Mouse (Mus musculus) heart, embryonic 14.5 days (tissue): ENCODE data around the gene Scaf8. TPM values are rescaled to one million over a fixed set of nuclear protein-coding genes. Genes with fewer than 3 reads are reported as not detected.
A peak's percentile ranks its signal among the peaks of the same experiment; 100 is the strongest.

Experiments used
- ATAC-seq: fragments of 200-750 bp; cut with Nextera tagmentation; 2 replicates; pipeline ENCODE4 v1.8.0; 2017; ENCODE audit warnings: low read depth, moderate TSS enrichment; ENCODE audit not compliant: insufficient number of reproducible peaks, insufficient read depth, low FRiP score
- H3K27ac ChIP-seq, 2 experiments: fragments of 200-500 bp in 1 of 2; fragments of 300-500 bp in 1 of 2; sonication (generic) in 1 of 2; replicated peaks in 1 of 2; 2 replicates each; pipeline ENCODE4 v1.5.1; 2012 to 2014; ENCODE audit warnings: low read depth in 2 of 2, low read length in 2 of 2, control low read depth in 1 of 2, mild to moderate bottlenecking in 1 of 2, mixed read lengths in 1 of 2; ENCODE audit not compliant: control insufficient read depth in 1 of 2, insufficient read depth in 1 of 2
- H3K27me3 ChIP-seq: fragments of 300-500 bp; sonication (generic); 2 replicates; pipeline ENCODE4 v1.6.1; 2014; ENCODE audit warnings: mild to moderate bottlenecking, low read length, control low read depth; ENCODE audit not compliant: control insufficient read depth, insufficient read depth
- H3K36me3 ChIP-seq: fragments of 300-500 bp; sonication (generic); 2 replicates; pipeline ENCODE4 v1.6.1; 2014; ENCODE audit warnings: mild to moderate bottlenecking, control low read depth, low read length, mixed read lengths; ENCODE audit not compliant: control insufficient read depth, insufficient read depth
- H3K4me1 ChIP-seq, 2 experiments: fragments of 200-500 bp in 1 of 2; fragments of 300-500 bp in 1 of 2; sonication (generic) in 1 of 2; 2 replicates each; pipeline ENCODE4 v1.6.1; 2012 to 2014; ENCODE audit warnings: low read length in 2 of 2, control low read depth in 1 of 2, mixed read lengths in 1 of 2; ENCODE audit not compliant: control insufficient read depth in 2 of 2, insufficient read depth in 2 of 2
- H3K4me2 ChIP-seq: fragments of 300-500 bp; sonication (generic); 2 replicates; pipeline ENCODE4 v1.6.1; 2014; ENCODE audit warnings: mild to moderate bottlenecking, low read length
- H3K4me3 ChIP-seq, 2 experiments: fragments of 200-500 bp in 1 of 2; fragments of 300-500 bp in 1 of 2; sonication (generic) in 1 of 2; 2 replicates each; pipeline ENCODE4 v1.5.1; 2012 to 2014; ENCODE audit warnings: low read length in 2 of 2, mild to moderate bottlenecking in 2 of 2, control low read depth in 1 of 2, low read depth in 1 of 2, moderate library complexity in 1 of 2; ENCODE audit not compliant: control insufficient read depth in 1 of 2, insufficient read depth in 1 of 2
- H3K9ac ChIP-seq: fragments of 300-500 bp; sonication (generic); 2 replicates; pipeline ENCODE4 v1.6.1; 2014; ENCODE audit warnings: mild to moderate bottlenecking, low read length
- H3K9me3 ChIP-seq: fragments of 300-500 bp; sonication (generic); 2 replicates; pipeline ENCODE4 v1.6.1; 2016; ENCODE audit warnings: low read length, control low read depth; ENCODE audit not compliant: control insufficient read depth
- WGBS: fragments of 180-500 bp; shearing (Covaris S2); extraction: QIAGEN DNeasy Blood & Tissue Kit; methylation state at CpG from one replicate; pipeline ENCODE4 v1.1.7; 2014; 5-methylcytosine and 5-hydroxymethylcytosine counted together
- polyA plus RNA-seq: library from polyadenylated mRNA; unstranded; fragments of >200 nt; fragmentation: Nextera tagmentation; extraction: Ambion mirVana; gene quantifications from 2 replicates; pipeline ENCODE4 v1.2.1, GENCODE M21; 2014

Scaf8 gene
- polyA plus RNA-seq, 1 experiment from 2014 or later: 16.8 TPM

- no peak overlapping the region for H3K4me2 ChIP-seq
- WGBS: 83% methylated on average over 1 of the region's 1 CpGs
- no peak for ATAC-seq
- no peak overlapping the region for H3K4me3 ChIP-seq
- H3K9ac ChIP-seq: no peak overlapping the region
- peaks cover 28% of the 10 kb centered on the region for H3K36me3 ChIP-seq
- H3K9me3 ChIP-seq: no peaks in the 10 kb centered on the region
- no peaks in the 10 kb centered on the region for H3K27me3 ChIP-seq
- H3K4me1 ChIP-seq: peaks cover 4 to 13% of the 10 kb centered on the region in 2 experiments
- H3K27ac ChIP-seq: no peak overlapping the region
These were observed 13.9 kb downstream of the Scaf8 start for GRCm38 (mm10) chr17:3128716-3129115.

DNA sequence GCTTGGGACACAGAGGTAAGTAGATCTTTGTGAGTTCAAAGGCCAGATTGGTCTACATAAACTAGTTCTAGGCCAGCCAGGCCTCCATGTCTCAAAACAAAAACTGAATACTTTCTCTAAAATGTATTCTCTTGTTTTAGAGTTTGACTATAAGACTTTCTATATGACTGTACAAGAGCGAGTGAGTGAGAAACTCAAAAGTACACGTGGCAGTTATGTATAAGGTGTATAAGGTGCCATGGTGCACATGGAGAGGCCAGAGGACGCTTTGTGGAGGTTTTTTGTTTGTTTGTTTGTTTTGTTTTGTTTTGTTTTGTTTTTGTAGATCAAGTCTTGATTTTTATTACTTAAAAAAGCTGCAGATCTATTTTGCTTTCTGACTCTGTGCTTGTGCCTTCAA, 15.0 kb downstream of the Scaf8 start:
- peaks cover 4 to 13% of the 10 kb centered on the region in 2 experiments for H3K4me1 ChIP-seq
- no peak overlapping the region for H3K4me3 ChIP-seq
- ATAC-seq: no peak
- H3K9me3 ChIP-seq: no peaks in the 10 kb centered on the region
- H3K27me3 ChIP-seq: no peaks in the 10 kb centered on the region
- no peak overlapping the region for H3K4me2 ChIP-seq
- H3K36me3 ChIP-seq: peaks cover 30% of the 10 kb centered on the region
- H3K27ac ChIP-seq: no peak overlapping the region
- H3K9ac ChIP-seq: no peak overlapping the region
- 89% methylated on average over 3 of the region's 3 CpGs for WGBS

GRCm38 (mm10) chr17:3135346-3135745, 20.6 kb downstream of the Scaf8 start:
- Histone ChIP-seq H3K27ac (no peak overlapping the region), H3K36me3 (peaks cover 20% of the 10 kb centered on the region), H3K4me1 (peaks cover 9 to 42% of the 10 kb centered on the region in 2 experiments), H3K9me3 (no peaks in the 10 kb centered on the region), H3K27me3 (no peaks in the 10 kb centered on the region), H3K4me2 (no peak overlapping the region), H3K9ac (no peak overlapping the region), H3K4me3 (no peak overlapping the region)
- ATAC-seq: no peak

GRCm38 (mm10) chr17:3136127-3136526, 21.4 kb downstream of the Scaf8 start:
- WGBS: 75% methylated on average over 7 of the region's 7 CpGs

GRCm38 (mm10) chr17:3138387-3138786, 23.6 kb downstream of the Scaf8 start:
- H3K36me3 ChIP-seq: 0 out of 2 replicates have a peak, but pooled peaks cover 6% of the 10 kb centered on the region
- H3K4me3 ChIP-seq: no peak overlapping the region
- no peak overlapping the region for H3K9ac ChIP-seq
- ATAC-seq: peak; percentile 71; the same call in 1 of the 2 replicates
- H3K9me3 ChIP-seq: no peaks in the 10 kb centered on the region
- H3K4me1 ChIP-seq: peaks cover 9 to 56% of the 10 kb centered on the region in 2 experiments
- 2% methylated on average over 3 of the region's 3 CpGs for WGBS
- no peaks in the 10 kb centered on the region for H3K27me3 ChIP-seq
- H3K4me2 ChIP-seq: peak overlapping the region; percentile 30
- H3K27ac ChIP-seq: peak overlapping the region; percentile 35 to 57; a peak in 3 of 4 replicates

More at GRCm38 (mm10) chr17:3136127-3136526, 21.4 kb downstream of the Scaf8 start:
- H3K4me3 ChIP-seq: no peak overlapping the region
- no peak overlapping the region for H3K4me2 ChIP-seq
- no peak overlapping the region for H3K9ac ChIP-seq
- no peak overlapping the region for H3K27ac ChIP-seq
- H3K9me3 ChIP-seq: no peaks in the 10 kb centered on the region
- no peak for ATAC-seq
- no peaks in the 10 kb centered on the region for H3K27me3 ChIP-seq
- H3K36me3 ChIP-seq: peaks cover 17% of the 10 kb centered on the region; the same call in 1 of the 2 replicates
- peaks cover 9 to 47% of the 10 kb centered on the region in 2 experiments for H3K4me1 ChIP-seq

DNA sequence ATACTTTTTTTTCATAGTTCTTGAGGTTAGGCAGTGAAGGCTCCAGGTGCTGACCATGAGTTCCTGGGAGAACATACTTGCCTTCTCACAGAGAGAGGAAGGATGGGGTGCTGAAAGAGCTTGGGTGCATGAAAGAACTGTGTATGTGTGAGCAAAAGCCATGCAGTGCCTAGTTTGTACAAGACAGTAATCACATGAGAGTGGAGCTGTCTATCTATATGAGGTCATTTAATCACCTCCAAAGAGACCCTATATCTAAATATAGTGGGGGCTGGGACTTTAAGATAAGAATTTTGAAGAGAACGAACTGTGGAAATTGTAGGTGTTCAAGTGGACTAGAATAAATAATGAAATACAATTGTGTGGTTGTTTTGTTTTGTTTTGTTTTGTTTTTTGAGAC, 25.3 kb downstream of the Scaf8 start:
- no peaks in the 10 kb centered on the region for H3K27me3 ChIP-seq
- ATAC-seq: no peak
- H3K9me3 ChIP-seq: no peaks in the 10 kb centered on the region
- peaks cover 5% of the 10 kb centered on the region; the same call in 1 of the 2 replicates for H3K36me3 ChIP-seq
- peaks cover 11 to 62% of the 10 kb centered on the region in 2 experiments for H3K4me1 ChIP-seq
- H3K27ac ChIP-seq: no peak overlapping the region
- H3K9ac ChIP-seq: no peak overlapping the region
- WGBS: 11% methylated on average over 1 of the region's 1 CpGs
- no peak overlapping the region for H3K4me3 ChIP-seq
- H3K4me2 ChIP-seq: no peak overlapping the region

- Histone ChIP-seq H3K4me1 (peaks cover 2 to 21% of the 10 kb centered on the region in 2 experiments; a peak in 3 of 4 replicates), H3K36me3 (peaks cover 38% of the 10 kb centered on the region), H3K9me3 (no peaks in the 10 kb centered on the region), H3K27ac (no peak overlapping the region), H3K4me3 (no peak overlapping the region), H3K4me2 (no peak overlapping the region), H3K9ac (no peak overlapping the region), H3K27me3 (no peaks in the 10 kb centered on the region)
- WGBS: 90% methylated on average over 1 of the region's 1 CpGs
- ATAC-seq: no peak
These were observed 34.1 kb downstream of the Scaf8 start for GRCm38 (mm10) chr17:3148853-3149252.

- 5% methylated on average over 1 of the region's 1 CpGs for WGBS
These were observed 34.8 kb downstream of the Scaf8 start for GRCm38 (mm10) chr17:3149541-3149940.

More at GRCm38 (mm10) chr17:3149541-3149940, 34.8 kb downstream of the Scaf8 start:
- no peak for ATAC-seq
- Histone ChIP-seq H3K36me3 (peaks cover 45% of the 10 kb centered on the region), H3K4me2 (no peak overlapping the region), H3K4me1 (peaks cover under 1 to 17% of the 10 kb centered on the region in 2 experiments; a peak in 3 of 4 replicates), H3K4me3 (no peak overlapping the region), H3K27ac (no peak overlapping the region), H3K9ac (no peak overlapping the region), H3K27me3 (no peaks in the 10 kb centered on the region), H3K9me3 (no peaks in the 10 kb centered on the region)
